Mouse (Mus musculus) testis, adult 2 months (tissue): ENCODE results near the gene Mymx. TPM values are rescaled to one million over a fixed set of nuclear protein-coding genes. Genes with fewer than 3 reads are reported as not detected.
A peak's percentile ranks its signal among the peaks of the same experiment; 100 is the strongest.

Experiments used
- H3K27ac ChIP-seq: fragments of 200-500 bp; 2 replicates; pipeline ENCODE4 v1.5.1; 2012; ENCODE audit warnings: low read depth, low read length; ENCODE audit not compliant: control insufficient read depth, insufficient read depth
- H3K27me3 ChIP-seq: fragments of 200-500 bp; 2 replicates; pipeline ENCODE4 v1.6.1; 2012; ENCODE audit warnings: mild to moderate bottlenecking, low read length, moderate library complexity; ENCODE audit not compliant: control insufficient read depth, insufficient read depth
- H3K36me3 ChIP-seq: fragments of 200-500 bp; 2 replicates; pipeline ENCODE4 v1.6.1; 2012; ENCODE audit warnings: mild to moderate bottlenecking, low read length; ENCODE audit not compliant: control insufficient read depth, insufficient read depth
- H3K4me1 ChIP-seq: fragments of 200-500 bp; 2 replicates; pipeline ENCODE4 v1.6.1; 2012; ENCODE audit warnings: low read length; ENCODE audit not compliant: control insufficient read depth, insufficient read depth
- H3K4me3 ChIP-seq: fragments of 200-500 bp; 2 replicates; pipeline ENCODE4 v1.5.1; 2012; ENCODE audit warnings: low read depth, mild to moderate bottlenecking, low read length, moderate library complexity, mixed read lengths; ENCODE audit not compliant: control insufficient read depth
- CTCF ChIP-seq: fragments of 200-500 bp; IDR thresholded peaks from 2 replicates; pipeline ENCODE4 v1.5.1; 2012; ENCODE audit warnings: low read depth, mild to moderate bottlenecking, inconsistent platforms, low read length, moderate library complexity; ENCODE audit not compliant: control insufficient read depth, insufficient read depth, insufficient replicate concordance
- POLR2A ChIP-seq: fragments of 200-500 bp; IDR thresholded peaks from 2 replicates; pipeline ENCODE4 v1.6.1; 2012; ENCODE audit warnings: low read depth, mild to moderate bottlenecking, inconsistent platforms, low read length, moderate library complexity; ENCODE audit not compliant: control insufficient read depth
- polyA plus RNA-seq: library from polyadenylated mRNA; depleted of rRNA; stranded (reverse); fragments of >200 nt; gene quantifications from 2 replicates; pipeline ENCODE4 v1.2.3, GENCODE M21; 2012

Gene Mymx
- polyA plus RNA-seq, 1 experiment = 3.4 TPM

- no peak overlapping the region for H3K27ac ChIP-seq
Observed at GRCm38 (mm10) chr17:45617655-45618054, 15.8 kb upstream of the Mymx start.

GRCm38 (mm10) chr17:45616679-45617078, 14.8 kb upstream of the Mymx start:
- no peak overlapping the region for H3K27ac ChIP-seq
- TF ChIP-seq POLR2A (no peak), CTCF (no peak)

More at GRCm38 (mm10) chr17:45617655-45618054, 15.8 kb upstream of the Mymx start:
- Histone ChIP-seq H3K4me1 (peaks cover 14% of the 10 kb centered on the region), H3K27me3 (no peaks in the 10 kb centered on the region), H3K4me3 (no peak overlapping the region), H3K36me3 (no peaks in the 10 kb centered on the region)
- TF ChIP-seq POLR2A = no peak
- TF ChIP-seq CTCF = no peak

GRCm38 (mm10) chr17:45616046-45616650, 14.2 kb upstream of the Mymx start:
- Histone ChIP-seq H3K27ac (no peak overlapping the region), H3K4me3 (no peak overlapping the region), H3K36me3 (no peaks in the 10 kb centered on the region), H3K4me1 (peaks cover 14% of the 10 kb centered on the region), H3K27me3 (no peaks in the 10 kb centered on the region)
- TF ChIP-seq CTCF (no peak), POLR2A (no peak)

More at GRCm38 (mm10) chr17:45616679-45617078, 14.8 kb upstream of the Mymx start:
- Histone ChIP-seq H3K36me3 (no peaks in the 10 kb centered on the region), H3K27me3 (no peaks in the 10 kb centered on the region), H3K4me3 (no peak overlapping the region), H3K4me1 (peaks cover 14% of the 10 kb centered on the region)

DNA sequence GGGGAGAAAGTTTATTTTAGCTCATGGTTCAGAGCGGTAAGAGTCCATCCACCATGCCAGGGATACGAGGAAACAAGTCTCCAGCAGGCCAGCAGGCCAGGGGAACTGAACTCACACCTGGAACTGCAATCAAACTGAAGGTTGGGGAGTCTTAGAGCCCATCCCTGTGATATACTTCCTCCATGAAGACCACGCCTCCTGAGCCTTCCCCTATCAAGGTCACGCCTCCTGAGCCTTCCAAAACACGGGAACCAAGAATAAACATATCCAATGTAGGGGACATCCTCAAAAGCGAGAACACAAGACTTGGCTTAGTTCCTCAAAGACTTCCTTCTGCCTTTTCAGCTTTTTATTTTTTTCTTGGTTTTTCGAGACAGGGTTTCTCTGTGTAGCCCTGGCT, 11.0 kb upstream of the Mymx start:
- TF ChIP-seq POLR2A = no peak
- TF ChIP-seq CTCF = no peak
- Histone ChIP-seq H3K4me3 (no peak overlapping the region), H3K4me1 (peaks cover under 1% of the 10 kb centered on the region; the same call in 1 of the 2 replicates), H3K27ac (no peak overlapping the region), H3K27me3 (no peaks in the 10 kb centered on the region), H3K36me3 (no peaks in the 10 kb centered on the region)

DNA sequence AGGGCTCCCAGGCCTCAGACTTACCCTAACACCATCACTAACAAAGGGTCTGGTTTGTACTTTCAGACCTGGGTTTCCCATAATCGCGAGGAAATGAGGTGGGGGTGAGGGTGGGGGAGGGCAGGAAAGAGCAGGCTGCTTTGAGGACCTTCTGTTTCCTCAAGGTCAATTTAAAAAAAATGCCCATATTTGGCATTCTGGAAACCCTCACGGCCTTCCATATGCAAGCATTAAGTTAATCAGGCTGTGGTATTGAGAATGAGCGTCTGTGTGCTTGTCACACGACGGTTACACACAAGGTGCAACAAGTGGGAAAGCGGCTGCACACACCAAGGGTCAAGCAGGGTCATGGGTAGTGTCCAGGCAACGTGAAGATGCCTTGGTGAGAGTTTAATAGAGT, 10.1 kb upstream of the Mymx start:
- H3K27ac ChIP-seq = no peak overlapping the region
- no peak for TF ChIP-seq POLR2A
- no peak for TF ChIP-seq CTCF
- H3K4me1 ChIP-seq = no peaks in the 10 kb centered on the region

GRCm38 (mm10) chr17:45610144-45610866, 8.4 kb upstream of the Mymx start:
- H3K27ac ChIP-seq = peak overlapping the region; percentile 58; the same call in 1 of the 2 replicates
- H3K4me1 ChIP-seq = no peaks in the 10 kb centered on the region
- TF ChIP-seq CTCF = no peak
- TF ChIP-seq POLR2A = no peak
- H3K4me3 ChIP-seq = no peak overlapping the region
- no peaks in the 10 kb centered on the region for H3K36me3 ChIP-seq
- no peaks in the 10 kb centered on the region for H3K27me3 ChIP-seq

More for the DNA sequence above, 10.1 kb upstream of the Mymx start:
- no peaks in the 10 kb centered on the region for H3K27me3 ChIP-seq
- H3K4me3 ChIP-seq = no peak overlapping the region
- H3K36me3 ChIP-seq = no peaks in the 10 kb centered on the region

- Histone ChIP-seq H3K4me1 (no peaks in the 10 kb centered on the region), H3K36me3 (no peaks in the 10 kb centered on the region), H3K27me3 (no peaks in the 10 kb centered on the region), H3K4me3 (no peak overlapping the region), H3K27ac (no peak overlapping the region)
- TF ChIP-seq POLR2A (no peak), CTCF (no peak)
Observed at GRCm38 (mm10) chr17:45608396-45608795, 6.5 kb upstream of the Mymx start.
